Mouse (Mus musculus): Measurements from ENCODE around the gene Tmc3. TPM values are rescaled to one million over a fixed set of nuclear protein-coding genes. Genes with fewer than 3 reads are reported as not detected.

Tmc3 gene
- total RNA-seq (2021) = 1 to 10 TPM; 1.2 to 2.0 TPM
- long read RNA-seq, experiment 1, partial matches to known transcripts = 0 of 1 reads
- long read RNA-seq, experiment 1, other reads (novel, unspliced or antisense) = 1 of 1 reads
- long read RNA-seq, experiment 2 = 0 reads

DNA sequence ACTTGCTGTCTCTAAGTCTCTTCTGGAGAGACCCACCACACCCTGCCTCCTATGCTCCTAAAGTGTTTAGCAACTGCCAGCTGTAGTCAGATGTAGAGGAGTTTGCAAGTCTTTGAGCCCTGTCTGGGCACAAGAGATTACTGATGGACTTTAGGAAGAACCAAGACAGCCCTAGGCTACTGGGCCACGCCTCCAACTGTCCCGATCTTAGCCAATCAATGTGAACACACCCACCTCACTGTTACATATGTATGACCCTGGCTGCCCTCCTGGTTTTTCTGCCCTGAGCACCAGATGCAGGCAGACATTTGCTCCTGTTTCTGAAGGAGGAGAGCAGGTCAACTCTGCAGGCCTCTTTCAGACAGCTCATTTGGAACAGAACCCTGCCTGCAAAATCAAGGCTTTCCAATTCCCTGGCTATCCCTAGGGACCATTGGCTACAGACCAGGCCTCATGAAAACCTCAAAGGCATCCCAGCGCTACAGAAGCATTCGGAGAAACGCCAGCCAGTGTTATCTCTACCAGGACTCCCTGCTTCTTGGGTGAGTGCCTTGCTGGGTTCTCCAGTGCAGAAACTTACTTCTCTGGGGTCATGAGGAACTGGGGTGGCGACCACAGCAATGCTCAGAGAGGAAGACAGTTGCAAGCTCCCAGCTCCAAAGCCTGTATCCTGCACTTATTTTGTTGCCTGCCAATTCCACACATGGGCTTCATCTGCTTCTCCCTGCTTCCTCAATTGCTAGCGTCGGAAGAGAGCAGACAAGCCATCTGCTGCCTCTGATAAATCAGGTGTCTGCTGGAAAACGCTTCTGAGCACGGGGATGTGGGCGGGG is at the start of gene Tmc3:
Gene Tmc3 (plus strand): TSS at position 289 of the 833 bp plus-strand sequence.
- peak in 1 of 2 experiments; percentile 54 for DNase-seq (ENCODE audit: low spot score in 2 of 2)

DNA sequence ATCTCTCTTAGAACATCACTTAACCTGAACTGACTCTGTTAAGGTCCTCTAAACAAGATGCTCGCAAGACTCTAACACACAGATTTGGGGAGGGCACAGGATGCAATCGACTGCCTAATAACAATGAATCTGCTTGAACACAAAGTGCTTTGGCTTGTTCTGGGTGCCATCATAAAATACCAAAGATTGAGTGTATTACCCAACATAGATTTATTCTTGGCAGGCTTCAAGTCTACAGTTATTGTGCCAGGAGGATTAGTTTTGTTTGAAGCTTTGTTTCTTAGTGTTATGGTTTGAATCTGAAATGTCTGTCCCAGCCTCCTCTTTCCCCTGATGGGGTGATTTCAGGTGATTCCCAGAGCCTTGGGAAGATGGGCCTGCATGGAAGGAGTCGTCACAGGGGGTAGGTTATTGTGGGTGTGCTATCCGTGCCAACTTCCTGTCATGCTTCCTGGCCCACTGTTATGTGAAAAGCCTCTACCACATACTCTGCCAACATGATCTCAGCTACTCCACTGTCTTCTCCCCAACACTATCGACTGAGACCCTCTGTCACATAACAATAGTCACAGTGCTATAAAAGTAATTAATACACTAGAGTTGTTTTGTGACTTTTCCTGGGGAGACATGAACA is 43.1 kb upstream of the Tmc3 start:
- no peak for DNase-seq (ENCODE audit: low spot score in 2 of 2)

DNA sequence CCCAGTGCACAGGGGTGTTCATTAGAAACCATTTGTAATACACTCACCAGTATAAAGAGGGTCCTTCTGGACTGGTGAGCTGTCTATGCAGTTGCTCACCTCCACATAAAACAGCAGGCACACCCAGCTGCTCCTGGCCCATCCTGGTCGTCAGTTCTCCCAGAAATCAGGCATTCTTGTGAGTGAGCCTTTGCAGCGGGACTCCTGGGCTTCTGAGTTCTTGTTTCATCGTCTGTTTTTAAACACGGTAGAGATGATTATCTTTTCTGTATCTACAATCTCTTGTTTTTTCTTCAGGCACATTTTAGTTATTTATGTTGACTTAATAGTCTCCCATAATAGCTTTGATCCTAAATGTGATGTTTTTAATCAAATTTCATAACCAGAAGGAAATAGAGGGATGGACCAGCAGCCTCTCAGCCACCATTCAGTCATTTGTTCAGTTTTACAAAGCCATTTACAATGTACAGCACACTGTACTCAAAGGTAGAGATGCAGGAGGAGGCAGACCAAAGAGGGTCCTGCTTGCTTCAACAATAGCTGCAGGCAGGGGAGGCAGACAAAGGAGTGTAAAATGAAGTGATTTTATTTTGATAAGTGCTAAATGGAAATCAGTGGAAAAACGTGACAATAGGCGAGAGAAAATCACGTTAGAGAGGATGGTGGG is 35.9 kb upstream of the Tmc3 start:
- no peak for DNase-seq (ENCODE audit: low spot score in 2 of 2)

DNA sequence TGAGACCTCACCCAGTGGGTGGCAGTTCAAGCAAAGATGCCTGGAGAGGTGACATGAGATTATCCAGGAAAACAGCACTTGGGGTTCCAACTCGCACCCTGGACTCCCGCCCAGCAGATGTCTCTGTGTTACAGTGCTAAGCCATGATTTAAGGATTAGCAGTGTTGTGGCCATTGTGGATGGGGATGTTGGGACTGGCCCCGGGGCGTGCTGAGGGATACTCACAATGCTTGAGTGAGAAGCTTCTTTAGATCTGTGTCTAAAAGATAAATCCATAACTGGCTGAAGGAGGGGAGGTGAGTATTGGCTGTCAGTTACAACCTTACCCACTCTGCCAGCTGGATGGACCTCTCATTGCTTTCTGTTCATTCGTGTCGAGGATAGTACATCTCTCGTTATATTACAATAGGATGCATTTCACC is 35.4 kb upstream of the Tmc3 start:
- no peak for DNase-seq (ENCODE audit: low spot score in 2 of 2)

DNA sequence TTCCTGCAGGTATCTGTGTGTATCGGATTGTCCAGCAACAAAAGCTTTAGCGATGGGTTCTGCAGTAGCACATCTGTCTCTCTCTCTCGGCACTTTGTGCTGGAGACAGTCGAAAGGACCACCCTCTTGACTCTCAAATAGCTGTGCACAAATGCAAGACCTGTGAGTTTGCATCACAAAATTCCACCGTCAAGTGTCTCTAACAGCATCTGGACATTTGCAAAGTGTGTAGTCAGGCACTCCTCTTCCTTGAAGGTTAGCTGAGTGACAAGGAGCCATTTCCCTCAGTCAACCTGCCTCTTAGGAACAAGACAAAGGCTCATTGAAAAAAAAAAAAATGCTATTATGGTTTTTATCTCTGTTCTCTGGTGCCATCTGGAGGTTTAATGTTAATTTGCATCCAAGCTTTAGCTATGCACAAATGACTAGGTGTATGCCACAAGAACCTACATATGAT is 34.7 kb upstream of the Tmc3 start:
- DNase-seq (ENCODE audit: low spot score in 2 of 2) = no peak

DNA sequence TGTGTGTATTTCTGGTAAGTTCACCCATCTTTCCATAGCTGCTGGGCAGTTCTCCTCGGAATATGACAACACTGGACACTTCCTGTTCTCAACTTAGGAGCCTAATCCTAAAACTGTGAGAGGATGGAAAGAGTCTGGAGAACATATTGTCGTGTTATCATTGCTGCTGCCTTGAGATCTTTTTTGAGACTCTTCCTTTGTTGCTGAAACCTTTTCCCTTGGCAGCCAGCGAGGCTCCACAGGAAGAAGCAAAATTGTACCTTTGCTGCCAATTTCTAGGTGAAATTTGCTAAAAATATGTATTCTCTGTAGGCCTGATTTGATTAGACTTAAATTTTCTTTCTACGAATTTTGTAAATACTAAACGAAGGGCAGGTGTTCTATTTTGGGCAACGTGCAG is 30.2 kb upstream of the Tmc3 start:
- DNase-seq (ENCODE audit: low spot score in 2 of 2) = no peak

DNA sequence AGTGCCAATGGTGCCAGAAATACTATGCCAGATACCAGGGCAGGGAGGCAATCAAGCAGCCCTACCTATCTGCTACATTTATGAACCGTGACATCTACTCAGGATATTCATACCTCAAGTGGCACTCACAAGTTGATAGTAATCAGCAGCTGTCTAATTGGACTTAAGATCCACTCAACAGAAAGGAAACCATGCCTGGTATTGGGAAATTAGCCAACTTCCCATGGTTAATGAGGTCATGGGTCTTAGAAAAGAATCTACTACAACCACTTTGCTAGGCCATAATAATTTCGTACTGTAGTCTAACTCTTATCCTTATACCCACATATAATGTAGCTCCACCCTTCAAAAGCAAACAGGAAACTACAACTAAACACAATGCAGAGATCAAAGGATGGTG is 28.2 kb upstream of the Tmc3 start:
- DNase-seq (ENCODE audit: low spot score in 2 of 2) = no peak

DNA sequence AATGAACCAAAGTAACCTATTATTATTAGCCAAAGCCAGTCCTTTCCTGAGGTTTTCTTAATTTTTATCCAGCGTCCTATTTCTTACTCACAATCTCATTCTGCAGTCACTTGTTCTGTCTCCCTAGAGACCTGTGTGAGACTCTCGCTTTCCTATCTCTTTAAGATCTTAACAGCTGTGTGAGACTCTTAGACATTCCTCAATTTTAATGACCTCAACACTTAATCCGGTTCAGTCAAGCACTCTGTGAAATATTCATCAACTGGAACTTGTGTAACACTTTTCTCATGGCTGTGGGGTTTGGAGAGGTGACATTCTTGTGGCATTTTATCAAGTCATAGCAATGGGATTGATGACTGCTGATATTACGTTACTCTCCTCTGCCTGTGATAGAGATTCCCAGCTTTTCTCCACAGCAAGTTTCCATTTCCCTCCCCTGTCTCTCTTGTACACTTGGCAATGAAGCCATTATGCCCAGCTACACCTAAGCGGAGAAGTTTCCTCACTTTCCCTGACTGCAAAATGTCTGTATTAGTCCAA is 25.9 kb upstream of the Tmc3 start:
- DNase-seq (ENCODE audit: low spot score in 2 of 2) = no peak

DNA sequence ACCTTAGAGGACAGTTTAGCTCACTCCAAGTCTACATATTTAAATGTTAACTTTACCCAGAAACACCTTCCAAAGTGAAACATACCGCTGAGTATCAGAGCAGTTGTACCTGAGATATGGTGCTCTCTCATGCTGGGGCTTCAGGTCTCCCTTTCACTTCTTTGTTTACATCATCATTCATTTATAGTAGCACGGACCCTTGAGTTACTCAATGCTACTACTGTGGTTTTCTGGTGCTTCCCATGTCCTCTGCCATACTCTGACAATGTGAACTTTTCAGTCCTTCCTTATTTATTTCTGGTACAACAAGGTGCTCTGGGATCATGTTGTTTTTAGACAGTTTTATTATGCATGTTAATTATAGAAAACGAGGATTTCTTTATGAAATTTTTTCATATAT is 25.2 kb upstream of the Tmc3 start:
- no peak for DNase-seq (ENCODE audit: low spot score in 2 of 2)

DNA sequence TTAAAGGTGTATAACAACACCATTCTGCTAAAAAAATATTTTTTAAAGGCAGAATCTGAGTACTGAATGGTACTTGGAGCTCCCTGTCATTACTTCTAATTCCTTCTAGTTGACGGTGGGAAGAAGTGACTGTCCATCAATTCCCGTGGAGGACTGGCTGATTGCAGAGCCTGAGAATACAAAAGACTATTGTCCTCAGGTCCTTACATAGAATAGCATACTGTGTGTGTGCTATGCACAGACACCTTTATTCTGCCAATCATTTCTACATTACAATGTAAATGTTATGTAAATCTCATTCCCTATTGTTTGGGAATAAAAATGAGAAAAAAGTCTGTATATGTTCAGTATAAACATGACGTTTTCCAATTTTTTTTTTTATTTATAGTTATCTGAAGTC is 22.9 kb upstream of the Tmc3 start:
- no peak for DNase-seq (ENCODE audit: low spot score in 2 of 2)

DNA sequence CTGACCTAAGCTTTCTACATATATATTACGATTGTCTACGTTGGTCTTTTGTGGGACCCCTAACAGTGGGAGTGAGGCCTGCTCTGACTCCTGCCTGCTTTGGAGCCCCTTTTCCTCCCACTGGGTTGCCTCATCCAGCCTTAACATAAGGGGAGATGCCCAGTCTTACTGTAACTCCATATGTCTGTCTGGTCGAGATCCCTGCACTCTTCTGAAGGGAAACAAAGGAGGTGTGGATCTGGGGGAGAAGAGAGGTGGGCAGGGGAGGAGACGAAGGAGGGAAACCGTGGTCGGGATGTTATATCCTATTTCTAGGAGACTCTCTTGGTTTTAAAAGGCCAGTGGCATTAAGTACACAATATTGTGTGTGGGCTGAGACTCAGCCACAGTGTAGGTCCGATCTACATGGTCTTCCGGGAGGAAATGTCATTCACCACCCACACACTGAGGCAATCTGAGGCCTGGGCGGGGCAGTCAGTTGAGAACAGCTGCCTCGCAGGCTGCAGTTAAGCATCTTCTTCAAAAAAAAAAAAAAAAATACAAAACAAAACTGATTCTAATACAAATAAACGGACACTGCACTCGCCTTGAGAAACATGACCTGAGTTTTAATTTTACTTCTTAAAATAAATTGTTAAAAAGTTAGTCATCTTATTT is 20.0 kb upstream of the Tmc3 start:
- DNase-seq (ENCODE audit: low spot score in 2 of 2) = no peak

DNA sequence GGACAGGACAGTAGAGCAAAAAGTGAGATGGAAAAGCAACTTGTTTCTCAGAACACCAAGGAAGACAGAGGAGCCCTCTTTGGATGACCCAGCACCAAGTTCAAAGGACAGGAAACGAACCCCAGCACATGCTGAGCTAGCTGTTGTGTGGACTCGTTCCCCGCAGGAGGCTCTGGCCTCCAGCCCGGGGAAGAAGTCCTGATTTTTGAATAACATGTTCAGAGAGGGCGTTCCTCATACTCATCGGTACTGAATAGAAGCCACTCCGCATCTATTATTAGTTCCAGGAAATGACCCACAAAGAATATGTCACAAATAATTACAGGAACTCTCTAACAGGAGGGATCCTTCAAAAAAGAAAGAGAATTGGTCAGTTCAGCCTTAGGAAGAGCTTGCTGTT is 18.8 kb upstream of the Tmc3 start:
- no peak for DNase-seq (ENCODE audit: low spot score in 2 of 2)

DNA sequence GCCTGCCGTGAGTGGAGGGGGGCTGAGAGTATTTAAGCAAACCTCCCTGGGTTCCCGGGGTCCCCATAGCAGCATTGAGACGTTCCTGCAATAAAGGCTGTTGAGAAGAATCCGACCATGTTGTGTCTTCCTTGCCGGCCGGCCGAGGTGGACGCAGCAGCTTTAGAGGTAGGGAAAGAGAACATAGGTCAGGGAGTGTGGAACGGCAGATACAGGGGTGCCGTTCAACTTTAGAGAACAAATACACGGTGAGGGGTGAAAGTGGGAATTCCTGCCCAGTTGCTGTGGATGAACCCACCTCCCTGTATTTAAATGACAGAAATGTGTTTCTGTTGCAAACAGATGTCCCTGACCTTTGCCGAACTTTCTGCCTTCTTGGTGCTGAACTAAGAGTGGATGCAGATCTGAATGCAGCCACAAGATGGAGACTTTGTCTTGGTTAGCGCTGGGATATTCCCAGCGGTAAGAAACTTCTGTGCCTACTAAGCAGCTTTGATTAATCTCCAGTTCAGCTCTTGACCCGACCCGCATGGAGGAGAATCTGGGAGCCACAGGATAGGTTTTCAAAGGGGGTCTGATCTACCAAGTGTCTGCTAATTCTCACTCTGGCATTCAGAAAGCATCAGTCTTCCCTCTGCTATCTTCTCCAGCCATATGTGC is 16.8 kb upstream of the Tmc3 start:
- peak in 1 of 2 experiments; percentile 37 for DNase-seq (ENCODE audit: low spot score in 2 of 2)

DNA sequence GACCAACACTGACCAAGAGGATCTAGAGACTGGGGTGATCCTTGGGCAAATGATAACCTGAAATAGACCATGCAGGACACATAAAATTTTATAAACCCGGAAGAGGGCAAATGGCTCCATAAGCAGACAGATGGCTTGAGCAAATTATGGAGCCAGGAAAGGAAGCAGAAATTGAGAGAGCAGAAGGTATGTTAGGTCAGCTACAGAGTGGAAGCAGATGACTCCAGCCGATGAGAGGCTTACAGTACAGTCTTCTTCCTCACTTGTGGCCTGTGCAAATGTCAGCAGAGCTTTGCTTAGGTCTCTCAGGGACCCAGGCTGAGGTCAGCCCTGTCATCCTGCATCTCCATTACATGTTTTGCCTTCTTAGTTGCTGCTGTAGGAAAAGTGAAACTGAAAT is 15.9 kb upstream of the Tmc3 start:
- DNase-seq (ENCODE audit: low spot score in 2 of 2) = no peak

DNA sequence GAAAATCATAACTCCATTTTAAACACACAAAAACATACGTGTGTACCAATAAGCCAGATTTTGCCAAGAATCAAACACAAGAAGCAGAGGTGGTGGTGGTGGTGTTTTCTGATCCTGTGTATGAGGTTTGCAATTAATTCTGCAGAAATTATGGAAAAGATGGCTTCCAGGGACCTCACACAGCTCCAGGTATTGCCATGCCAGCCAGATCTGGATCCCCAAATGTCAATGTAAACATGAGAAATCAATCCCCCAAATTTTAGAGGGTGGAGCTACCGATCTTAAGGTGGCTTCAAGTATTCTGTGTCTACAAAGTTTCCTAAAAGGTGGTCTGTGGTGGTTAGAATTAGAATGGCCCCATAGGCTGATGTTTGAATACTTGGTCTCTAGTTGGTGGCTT is 15.3 kb upstream of the Tmc3 start:
- DNase-seq (ENCODE audit: low spot score in 2 of 2) = no peak

DNA sequence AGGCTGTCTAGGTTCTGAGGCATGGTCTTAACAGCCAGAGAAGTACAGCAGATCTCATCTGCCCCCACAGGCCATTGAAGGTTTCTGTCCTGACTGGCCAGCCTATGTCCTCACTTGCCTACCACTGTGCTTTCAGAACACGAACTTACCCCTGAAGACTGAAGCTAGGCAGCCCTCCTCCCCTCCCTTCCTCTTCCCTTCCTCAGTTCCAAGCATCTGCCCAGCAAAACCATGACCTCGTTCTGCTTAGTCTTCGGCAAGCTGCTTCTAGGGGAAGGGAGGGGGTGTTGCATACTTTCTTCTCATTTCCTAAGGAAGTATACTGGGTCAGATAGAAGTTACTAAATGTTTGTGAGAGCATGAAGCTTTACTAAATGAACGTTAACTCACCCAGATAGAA is 13.7 kb upstream of the Tmc3 start:
- DNase-seq (ENCODE audit: low spot score in 2 of 2) = no peak

DNA sequence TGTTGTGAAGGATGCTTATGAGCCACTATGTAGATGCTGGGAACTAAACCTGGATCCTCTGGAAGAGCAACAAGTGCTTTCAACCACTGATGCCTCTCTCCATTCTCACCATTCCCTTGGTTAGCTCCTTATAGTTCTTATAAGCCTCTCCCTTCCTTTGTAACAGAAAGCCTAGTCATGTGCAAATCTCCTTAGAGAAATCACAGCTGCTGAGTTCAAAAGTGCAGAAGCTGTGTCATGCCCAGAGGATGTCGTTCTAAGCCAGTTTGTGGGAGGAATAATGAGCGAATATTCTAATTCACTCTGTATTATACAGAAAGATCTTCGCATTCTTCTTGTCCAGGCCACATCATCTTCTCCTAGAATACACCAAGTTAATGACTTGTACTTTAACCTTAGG is 12.8 kb upstream of the Tmc3 start:
- DNase-seq (ENCODE audit: low spot score in 2 of 2) = no peak

DNA sequence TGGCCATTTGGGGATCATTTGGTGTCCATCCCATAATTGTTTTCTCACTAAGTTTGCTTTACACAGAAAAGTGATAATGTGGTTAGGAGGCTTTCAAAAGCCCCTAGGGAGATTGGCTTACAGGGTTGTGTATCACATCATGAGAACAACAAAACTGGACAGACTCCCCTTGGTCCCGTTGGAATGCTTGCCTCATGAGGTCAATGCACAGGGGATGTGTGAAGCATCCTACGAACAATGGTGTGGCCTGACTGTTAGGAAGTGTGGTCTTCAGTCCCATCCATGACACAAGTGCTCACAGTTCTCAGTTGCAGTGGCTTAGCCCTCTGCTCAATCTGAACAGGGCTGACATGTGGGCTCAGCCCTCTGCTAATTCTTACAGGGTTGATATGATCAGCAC is 12.3 kb upstream of the Tmc3 start:
- no peak for DNase-seq (ENCODE audit: low spot score in 2 of 2)

DNA sequence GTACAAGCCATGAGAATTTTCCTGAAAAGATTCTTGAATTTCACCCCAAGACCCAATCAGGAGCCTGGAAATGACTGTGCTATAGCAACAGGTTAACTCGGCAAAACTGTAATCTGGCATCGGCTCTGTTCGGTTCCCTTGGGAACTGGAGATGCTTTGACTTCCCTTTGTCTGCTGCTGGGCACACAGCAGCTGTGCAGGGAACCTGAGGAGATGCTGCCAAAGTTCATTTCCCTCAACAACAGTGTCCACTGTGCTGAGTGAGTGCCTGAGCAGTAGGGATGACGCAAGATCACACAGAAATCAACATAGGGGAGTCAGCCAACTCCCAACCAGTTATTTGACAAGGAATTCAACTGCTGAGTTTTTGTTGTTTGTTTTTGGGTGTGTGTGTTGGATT is 3.8 kb upstream of the Tmc3 start:
- DNase-seq (ENCODE audit: low spot score in 2 of 2) = no peak

DNA sequence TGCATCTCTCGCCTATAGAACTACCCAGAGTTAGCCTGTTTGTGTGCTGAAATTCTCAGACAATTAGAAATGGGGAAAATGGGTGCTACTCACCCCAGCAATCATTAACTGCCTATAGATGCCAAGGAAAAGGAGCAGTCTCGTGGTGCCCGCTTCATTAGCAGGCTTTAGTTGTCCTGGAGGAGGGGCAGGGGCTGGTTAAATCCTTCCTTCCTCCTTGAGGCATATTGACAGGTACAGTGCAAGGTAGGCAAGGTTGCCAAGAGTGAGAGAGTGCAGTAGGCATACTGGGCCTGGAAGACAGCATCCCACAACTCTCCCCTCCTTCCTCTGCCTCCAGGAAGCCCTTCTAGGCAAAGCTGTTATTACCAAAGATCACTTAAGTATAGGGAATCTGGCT is 9.3 kb downstream of the Tmc3 start:
- no peak for DNase-seq (ENCODE audit: low spot score in 2 of 2)

DNA sequence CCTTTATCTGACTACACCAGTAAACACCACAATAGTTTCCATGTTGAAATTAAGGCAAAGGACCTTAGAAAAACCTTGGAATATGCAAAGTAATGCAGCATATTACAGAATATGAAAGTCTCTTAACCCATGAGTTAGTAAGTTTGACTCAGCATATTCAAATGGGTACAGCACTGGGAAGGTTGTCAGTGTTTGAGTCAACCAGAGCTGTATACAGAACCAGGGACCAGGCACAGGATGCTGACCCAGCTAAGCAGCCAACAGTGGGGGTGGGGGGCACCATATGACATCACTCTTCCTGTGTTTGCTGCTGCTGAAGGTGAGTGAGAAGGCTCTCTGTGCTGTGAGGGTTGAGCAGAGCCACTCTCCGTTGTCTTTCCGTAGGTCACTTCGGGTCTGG is 12.3 kb downstream of the Tmc3 start:
- no peak for DNase-seq (ENCODE audit: low spot score in 2 of 2)
